Mouse (Mus musculus) MEL (cell line): Measurements from ENCODE around the gene Stra6. TPM values are rescaled to one million over a fixed set of nuclear protein-coding genes. Genes with fewer than 3 reads are reported as not detected.

ENCODE experiments used
- DNase-seq: peaks from one replicate; pipeline ENCODE4 v3.0.0; 2011; ENCODE audit warnings: low read depth, low spot score
- H3K27ac ChIP-seq: 2 replicates; pipeline ENCODE4 v1.5.1; 2012; ENCODE audit warnings: low read depth, mild to moderate bottlenecking, control low read depth, low read length, moderate library complexity; ENCODE audit not compliant: control insufficient read depth
- H3K27me3 ChIP-seq, 2 experiments: fragments of 150-350 bp in 1 of 2; sonication (generic) in 1 of 2; 2 replicates each; pipeline ENCODE4 v1.6.1; 2012; ENCODE audit warnings: low read length in 2 of 2, mild to moderate bottlenecking in 2 of 2, improper control_type of control experiment in 1 of 2, moderate library complexity in 1 of 2; ENCODE audit not compliant: insufficient read depth in 2 of 2, control insufficient read depth in 1 of 2
- H3K36me3 ChIP-seq, 2 experiments: 2 replicates each; pipeline ENCODE4 v1.6.1; 2012 to 2014; ENCODE audit warnings: low read length in 2 of 2, improper control_type of control experiment in 1 of 2, inconsistent platforms in 1 of 2, mild to moderate bottlenecking in 1 of 2; ENCODE audit not compliant: insufficient read depth in 2 of 2, control insufficient read depth in 1 of 2
- H3K4me1 ChIP-seq, 2 experiments: fragments of 150-350 bp in 1 of 2; sonication (generic) in 1 of 2; 2 replicates each; pipeline ENCODE4 v1.6.1; 2012; ENCODE audit warnings: low read length in 2 of 2, improper control_type of control experiment in 1 of 2, mild to moderate bottlenecking in 1 of 2; ENCODE audit not compliant: insufficient read depth in 2 of 2, control insufficient read depth in 1 of 2
- H3K4me3 ChIP-seq, 2 experiments: fragments of 150-350 bp in 1 of 2; sonication (generic) in 1 of 2; 2 replicates each; pipeline ENCODE4 v1.5.1; 2012; ENCODE audit warnings: low read depth in 2 of 2, low read length in 2 of 2, mild to moderate bottlenecking in 2 of 2, moderate library complexity in 2 of 2, control low read depth in 1 of 2, improper control_type of control experiment in 1 of 2; ENCODE audit not compliant: control insufficient read depth in 1 of 2, insufficient read depth in 1 of 2
- H3K79me2 ChIP-seq: 2 replicates; pipeline ENCODE4 v1.6.1; 2012; ENCODE audit warnings: mild to moderate bottlenecking, low read length, moderate library complexity; ENCODE audit not compliant: control insufficient read depth, poor library complexity, insufficient read depth
- H3K9ac ChIP-seq: 2 replicates; pipeline ENCODE4 v1.6.1; 2012; ENCODE audit warnings: low read depth, mild to moderate bottlenecking, control low read depth, low read length, moderate library complexity; ENCODE audit not compliant: control insufficient read depth, poor library complexity, severe bottlenecking
- H3K9me3 ChIP-seq: fragments of 150-350 bp; sonication (generic); replicated peaks from 2 replicates; pipeline ENCODE4 v1.6.1; 2012; ENCODE audit warnings: mild to moderate bottlenecking, low read length, improper control_type of control experiment, moderate library complexity; ENCODE audit not compliant: insufficient read depth
- CHD2 ChIP-seq: IDR thresholded peaks from 2 replicates; pipeline ENCODE4 v1.6.1; 2011; ENCODE audit warnings: low read length, improper control_type of control experiment
- CTCF ChIP-seq, 3 experiments: IDR thresholded peaks in 2 of 3; conservative IDR thresholded peaks in 1 of 3; 2 replicates each; pipeline ENCODE4 v1.5.1; 2011 to 2012; ENCODE audit warnings: low read length in 3 of 3, low read depth in 2 of 3, mild to moderate bottlenecking in 2 of 3, improper control_type of control experiment in 1 of 3, inconsistent platforms in 1 of 3, mixed read lengths in 1 of 3, moderate library complexity in 1 of 3; ENCODE audit not compliant: control insufficient read depth in 1 of 3, insufficient read depth in 1 of 3, poor library complexity in 1 of 3, severe bottlenecking in 1 of 3
- EP300 ChIP-seq, 2 experiments: IDR thresholded peaks; 2 replicates each; pipeline ENCODE4 v1.6.1; 2011; ENCODE audit warnings: improper control_type of control experiment in 2 of 2, low read length in 2 of 2, low read depth in 1 of 2, mild to moderate bottlenecking in 1 of 2
- GABPA ChIP-seq: IDR thresholded peaks from 2 replicates; pipeline ENCODE4 v1.6.1; 2012; ENCODE audit warnings: low read depth, mild to moderate bottlenecking, inconsistent platforms, low read length, improper control_type of control experiment, moderate library complexity
- GATA1 ChIP-seq: IDR thresholded peaks from 2 replicates; pipeline ENCODE4 v1.6.1; 2011; ENCODE audit warnings: low read depth, low read length, improper control_type of control experiment
- HCFC1 ChIP-seq: IDR thresholded peaks from 2 replicates; pipeline ENCODE4 v1.6.1; 2012; ENCODE audit warnings: low read depth, mild to moderate bottlenecking, inconsistent platforms, low read length, improper control_type of control experiment, moderate library complexity
- KAT2A ChIP-seq: conservative IDR thresholded peaks from 2 replicates; pipeline ENCODE4 v1.6.1; 2012; ENCODE audit warnings: low read depth, low read length, improper control_type of control experiment, inconsistent platforms
- MXI1 ChIP-seq: IDR thresholded peaks from 2 replicates; pipeline ENCODE4 v1.6.1; 2011; ENCODE audit warnings: mild to moderate bottlenecking, low read depth, low read length, improper control_type of control experiment
- MYB ChIP-seq: IDR thresholded peaks from 2 replicates; pipeline ENCODE4 v1.6.1; 2011; ENCODE audit warnings: mild to moderate bottlenecking, low read depth, low read length, improper control_type of control experiment
- POLR2AphosphoS2 ChIP-seq: IDR thresholded peaks from 2 replicates; pipeline ENCODE4 v1.6.1; 2011; ENCODE audit warnings: low read length, improper control_type of control experiment
- POLR2AphosphoS5 ChIP-seq: IDR thresholded peaks from 2 replicates; pipeline ENCODE4 v1.6.1; 2012; ENCODE audit warnings: low read depth, borderline replicate concordance, mild to moderate bottlenecking, inconsistent platforms, low read length, moderate library complexity, mixed read lengths
- RAD21 ChIP-seq: IDR thresholded peaks from 2 replicates; pipeline ENCODE4 v1.6.1; 2011; ENCODE audit warnings: mild to moderate bottlenecking, low read depth, low read length, improper control_type of control experiment
- RCOR1 ChIP-seq: IDR thresholded peaks from 2 replicates; pipeline ENCODE4 v1.6.1; 2012; ENCODE audit warnings: low read depth, mild to moderate bottlenecking, inconsistent platforms, low read length, improper control_type of control experiment
- SMC3 ChIP-seq: IDR thresholded peaks from 2 replicates; pipeline ENCODE4 v1.6.1; 2011; ENCODE audit warnings: low read depth, low read length, improper control_type of control experiment
- TBP ChIP-seq: IDR thresholded peaks from 2 replicates; pipeline ENCODE4 v1.8.0; 2011; ENCODE audit warnings: low read depth, low read length, improper control_type of control experiment
- TCF12 ChIP-seq: IDR thresholded peaks from 2 replicates; pipeline ENCODE4 v1.6.1; 2014; ENCODE audit warnings: low read depth, mild to moderate bottlenecking, inconsistent platforms, low read length, improper control_type of control experiment, moderate library complexity
- UBTF ChIP-seq: IDR thresholded peaks from 2 replicates; pipeline ENCODE4 v1.6.1; 2012; ENCODE audit warnings: low read depth, mild to moderate bottlenecking, inconsistent platforms, low read length, improper control_type of control experiment, moderate library complexity, borderline replicate concordance; ENCODE audit not compliant: insufficient read depth
- USF1 ChIP-seq: IDR thresholded peaks from 2 replicates; pipeline ENCODE4 v1.6.1; 2014; ENCODE audit warnings: low read depth, mild to moderate bottlenecking, inconsistent platforms, low read length, improper control_type of control experiment, moderate library complexity
- USF2 ChIP-seq, 2 experiments: IDR thresholded peaks; 2 replicates each; pipeline ENCODE4 v1.6.1; 2011 to 2012; ENCODE audit warnings: improper control_type of control experiment in 2 of 2, low read length in 2 of 2, borderline replicate concordance in 1 of 2, inconsistent platforms in 1 of 2, low read depth in 1 of 2, mild to moderate bottlenecking in 1 of 2; ENCODE audit not compliant: insufficient read depth in 1 of 2
- ZC3H11A ChIP-seq: IDR thresholded peaks from 2 replicates; pipeline ENCODE4 v1.6.1; 2012; ENCODE audit warnings: low read depth, mild to moderate bottlenecking, inconsistent platforms, low read length, improper control_type of control experiment
- ZMIZ1 ChIP-seq: IDR thresholded peaks from 2 replicates; pipeline ENCODE4 v1.6.1; 2012; ENCODE audit warnings: low read depth, mild to moderate bottlenecking, inconsistent platforms, low read length, improper control_type of control experiment, moderate library complexity
- polyA plus RNA-seq, 2 experiments: library from polyadenylated mRNA; stranded (reverse) in 1 of 2; unstranded in 1 of 2; fragments of >175 nt in 1 of 2; fragments of >200 nt in 1 of 2; gene quantifications; 2 replicates each; pipeline versions ENCODE4 v1.2.1 to v1.2.4; 2012; ENCODE audit warnings: low replicate concordance in 2 of 2, low read depth in 1 of 2; ENCODE audit not compliant: insufficient read length in 2 of 2, insufficient read depth in 1 of 2, missing spikeins in 1 of 2
- total RNA-seq: library from RNA; depleted of rRNA; stranded (reverse); fragments of 300-350 nt; gene quantifications from 2 replicates; pipeline ENCODE4 v1.2.3, GENCODE M21; 2012

Gene Stra6
- total and polyA plus RNA-seq, 3 experiments: not detected

GRCm38 (mm10) chr9:58028841-58029240 is 34.7 kb upstream of the Stra6 start:
- Histone ChIP-seq H3K4me1 (peaks cover 0 to 4% of the 10 kb centered on the region in 2 experiments; a peak in 1 of 4 replicates), H3K36me3 (no peaks in the 10 kb centered on the region), H3K27me3 (peaks cover 0 to 8% of the 10 kb centered on the region in 2 experiments; a peak in 2 of 4 replicates), H3K9me3 (no peaks in the 10 kb centered on the region), H3K4me3 (no peak overlapping the region), H3K9ac (no peak overlapping the region), H3K27ac (no peak overlapping the region), H3K79me2 (no peaks in the 10 kb centered on the region)
- TF ChIP-seq POLR2AphosphoS2: no peak
- no peak for TF ChIP-seq TCF12
- TF ChIP-seq USF1: no peak
- no peak for TF ChIP-seq GABPA
- TF ChIP-seq USF2 (IDR thresholded peaks at IDR 0.05; ENCODE audit: borderline replicate concordance in 1 of 2, insufficient read depth in 1 of 2, low read depth in 1 of 2, low read length in 2 of 2): no peak
- DNase-seq: no peak

DNA sequence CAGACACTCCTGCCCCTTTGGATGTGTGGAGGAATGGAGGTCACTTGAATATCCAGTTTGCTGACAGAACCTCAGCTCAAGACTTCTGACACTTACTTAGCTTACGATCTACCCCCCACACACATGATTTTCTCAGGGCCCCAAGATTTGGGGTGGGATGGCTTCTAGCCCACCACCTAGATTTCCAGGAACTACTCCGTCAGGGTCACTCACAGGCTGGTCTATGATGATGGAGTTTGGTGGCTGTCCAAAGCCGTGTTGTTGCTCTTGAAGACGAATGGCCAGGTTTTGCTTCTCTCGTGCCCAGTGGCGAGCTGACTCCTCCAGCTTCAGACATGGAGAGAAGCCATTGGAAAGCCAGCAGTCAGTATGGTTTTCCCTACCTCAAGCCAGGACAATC is 34.0 kb upstream of the Stra6 start:
- H3K9me3 ChIP-seq: no peaks in the 10 kb centered on the region
- no peak overlapping the region for H3K9ac ChIP-seq
- H3K36me3 ChIP-seq: no peaks in the 10 kb centered on the region
- TF ChIP-seq ZMIZ1: no peak
- TF ChIP-seq EP300 (IDR thresholded peaks at IDR 0.05; ENCODE audit: low read depth in 1 of 2, low read length in 2 of 2): no peak
- no peak for TF ChIP-seq MXI1
- TF ChIP-seq UBTF: no peak
- no peak for TF ChIP-seq CTCF (IDR thresholded peaks at IDR 0.05 in 2 of 3, conservative IDR thresholded peaks at IDR 0.05 in 1 of 3; ENCODE audit: control insufficient read depth in 1 of 3, insufficient read depth in 1 of 3, low read depth in 2 of 3, low read length in 3 of 3, poor library complexity in 1 of 3, severe bottlenecking in 1 of 3)
- TF ChIP-seq RCOR1: no peak
- no peak for TF ChIP-seq HCFC1
- no peak for TF ChIP-seq TBP
- TF ChIP-seq CHD2: no peak
- TF ChIP-seq SMC3: no peak
- TF ChIP-seq GATA1: no peak
- TF ChIP-seq RAD21: no peak
- no peak for TF ChIP-seq ZC3H11A
- no peak for TF ChIP-seq MYB
- TF ChIP-seq POLR2AphosphoS5: no peak
- no peak for TF ChIP-seq KAT2A
- peaks cover 0 to 7% of the 10 kb centered on the region in 2 experiments; a peak in 1 of 4 replicates for H3K27me3 ChIP-seq
- H3K4me3 ChIP-seq: no peak overlapping the region
- no peak overlapping the region for H3K27ac ChIP-seq
- DNase-seq: no peak
- no peaks in the 10 kb centered on the region for H3K79me2 ChIP-seq
- peaks cover 0 to 4% of the 10 kb centered on the region in 2 experiments; a peak in 1 of 4 replicates for H3K4me1 ChIP-seq
